Mouse (Mus musculus): Measurements from ENCODE around the gene 3110001I22Rik. TPM values are rescaled to one million over a fixed set of nuclear protein-coding genes. Genes with fewer than 3 reads are reported as not detected.

3110001I22Rik gene
- polyA plus RNA-seq, 1 experiment from 2014 or later, result 4.3 TPM

DNA sequence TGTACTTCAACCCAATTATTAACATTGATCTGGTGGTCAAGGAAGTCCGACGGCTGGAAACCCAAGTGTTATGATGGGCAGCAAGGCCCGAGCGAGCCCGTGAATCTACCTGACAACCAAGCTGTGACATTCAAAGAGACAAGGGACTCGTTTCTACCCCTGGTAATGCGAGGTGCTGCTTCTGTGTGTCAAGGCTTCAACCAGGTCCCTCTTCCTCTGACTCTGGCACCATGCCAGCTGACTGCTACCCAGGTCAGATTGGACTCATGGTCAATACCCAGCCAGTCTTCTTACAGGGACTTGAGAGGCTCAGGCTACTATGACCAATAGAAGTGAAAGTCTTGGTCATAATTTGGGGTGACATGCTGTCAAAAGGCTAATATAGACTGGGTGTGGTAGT, 30.5 kb downstream of the 3110001I22Rik start:
- ATAC-seq (ENCODE audit: low read depth), result no peak
- H3K9ac ChIP-seq (ENCODE audit: low read length), result no peak overlapping the region
- no peaks in the 10 kb centered on the region for H3K27me3 ChIP-seq (ENCODE audit: control insufficient read depth, insufficient read depth, low read depth, low read length)
- no peak overlapping the region for H3K4me2 ChIP-seq (ENCODE audit: low read depth, low read length)
- 87% methylated on average over 7 of the region's 7 CpGs for WGBS
- H3K4me1 ChIP-seq (replicated peaks; ENCODE audit: control insufficient read depth, insufficient read depth, low read length), result no peaks in the 10 kb centered on the region
- no peaks in the 10 kb centered on the region for H3K9me3 ChIP-seq (ENCODE audit: control insufficient read depth, low read length)
- no peak overlapping the region for H3K4me3 ChIP-seq (ENCODE audit: low read length)
- H3K36me3 ChIP-seq (ENCODE audit: control insufficient read depth, insufficient read depth, low read length), result peaks cover 25% of the 10 kb centered on the region
- H3K27ac ChIP-seq (ENCODE audit: low read length), result no peak overlapping the region

DNA sequence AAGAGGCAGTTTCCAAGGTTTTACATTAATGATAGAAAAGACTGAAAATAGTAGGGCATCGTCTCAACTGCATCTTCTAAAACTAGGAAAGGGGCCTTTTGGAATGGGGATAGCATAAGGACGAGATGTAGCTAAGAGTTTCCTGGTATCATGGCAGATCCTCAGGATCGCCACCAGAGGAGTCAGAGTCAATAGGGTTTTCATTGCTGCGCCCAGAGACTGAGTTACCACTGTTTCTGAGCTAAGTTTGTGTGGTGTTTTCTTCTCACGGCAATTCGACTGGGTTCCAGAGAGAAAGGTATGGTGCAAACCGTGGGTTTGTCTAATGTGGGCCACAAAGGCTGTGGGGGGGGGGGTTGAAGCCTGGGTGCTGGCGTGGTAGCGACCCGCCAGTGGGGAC, 32.9 kb downstream of the 3110001I22Rik start:
- H3K27ac ChIP-seq (ENCODE audit: low read length), result no peak overlapping the region
- ATAC-seq (ENCODE audit: low read depth), result no peak
- no peaks in the 10 kb centered on the region for H3K9me3 ChIP-seq (ENCODE audit: control insufficient read depth, low read length)
- H3K27me3 ChIP-seq (ENCODE audit: control insufficient read depth, insufficient read depth, low read depth, low read length), result no peaks in the 10 kb centered on the region
- WGBS, result 91% methylated on average over 10 of the region's 10 CpGs
- no peak overlapping the region for H3K9ac ChIP-seq (ENCODE audit: low read length)
- H3K4me3 ChIP-seq (ENCODE audit: low read length), result no peak overlapping the region
- no peaks in the 10 kb centered on the region for H3K4me1 ChIP-seq (replicated peaks; ENCODE audit: control insufficient read depth, insufficient read depth, low read length)
- peaks cover 9% of the 10 kb centered on the region for H3K36me3 ChIP-seq (ENCODE audit: control insufficient read depth, insufficient read depth, low read length)
- H3K4me2 ChIP-seq (ENCODE audit: low read depth, low read length), result no peak overlapping the region

DNA sequence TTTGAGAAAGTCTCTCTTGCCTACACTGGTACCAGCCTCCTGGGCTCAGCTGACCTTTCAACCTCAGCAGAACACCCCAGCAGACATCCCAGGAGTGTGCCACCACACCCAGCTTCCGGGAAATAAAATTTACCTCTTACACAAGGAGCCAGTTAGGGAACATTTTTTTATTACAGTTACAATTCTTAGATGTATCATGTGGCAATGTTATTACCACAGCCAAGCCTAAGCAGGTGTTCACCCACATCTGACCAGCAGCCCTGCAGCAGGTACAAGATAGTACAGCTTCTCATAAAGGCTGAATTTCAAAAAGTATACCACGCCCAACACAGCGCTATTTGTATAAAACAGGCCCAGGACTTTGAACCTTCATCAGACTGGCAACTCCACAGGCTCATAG, 43.2 kb downstream of the 3110001I22Rik start:
- H3K9me3 ChIP-seq (ENCODE audit: control insufficient read depth, low read length), result no peaks in the 10 kb centered on the region
- no peaks in the 10 kb centered on the region for H3K4me1 ChIP-seq (replicated peaks; ENCODE audit: control insufficient read depth, insufficient read depth, low read length)
- H3K27ac ChIP-seq (ENCODE audit: low read length), result no peak overlapping the region
- H3K9ac ChIP-seq (ENCODE audit: low read length), result no peak overlapping the region
- H3K36me3 ChIP-seq (ENCODE audit: control insufficient read depth, insufficient read depth, low read length), result no peaks in the 10 kb centered on the region
- 76% methylated on average over 3 of the region's 3 CpGs for WGBS
- H3K4me3 ChIP-seq (ENCODE audit: low read length), result no peak overlapping the region
- no peak overlapping the region for H3K4me2 ChIP-seq (ENCODE audit: low read depth, low read length)
- no peaks in the 10 kb centered on the region for H3K27me3 ChIP-seq (ENCODE audit: control insufficient read depth, insufficient read depth, low read depth, low read length)
- ATAC-seq (ENCODE audit: low read depth), result no peak

DNA sequence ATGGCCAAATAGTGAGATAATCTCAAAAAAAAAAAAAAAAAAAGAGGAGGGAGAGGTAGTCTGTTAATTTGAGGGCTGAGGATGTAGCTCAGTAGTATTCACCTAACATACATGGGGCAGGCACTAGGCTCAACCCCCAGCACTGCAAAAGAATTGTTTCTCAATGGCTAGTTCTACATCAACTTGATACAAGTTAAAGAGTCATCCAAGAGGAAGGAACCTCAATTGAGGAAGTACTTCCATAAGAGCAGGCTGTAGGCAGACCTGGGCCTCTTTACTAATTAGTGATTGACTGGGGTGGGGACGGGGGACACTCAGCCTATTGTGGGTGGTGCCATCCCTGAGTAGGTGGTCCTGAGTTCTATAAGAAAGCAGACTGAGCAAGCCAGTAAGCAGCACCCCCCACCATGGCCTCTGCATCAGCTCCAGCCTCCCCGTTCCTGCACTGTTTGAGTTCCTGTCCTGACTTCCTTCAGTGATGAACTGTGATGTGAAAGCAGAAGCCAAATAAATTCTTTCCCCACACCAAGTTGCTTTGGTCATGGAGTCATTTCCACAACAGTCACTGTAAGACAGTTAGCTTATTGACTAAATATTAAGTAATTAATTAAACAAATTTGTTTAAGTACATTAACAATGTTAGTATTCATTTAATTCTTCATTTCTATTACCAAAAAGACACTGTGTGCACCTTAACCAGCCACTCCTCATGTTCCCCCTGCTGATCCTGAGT, 45.3 kb downstream of the 3110001I22Rik start:
- no peaks in the 10 kb centered on the region for H3K9me3 ChIP-seq (ENCODE audit: control insufficient read depth, low read length)

DNA sequence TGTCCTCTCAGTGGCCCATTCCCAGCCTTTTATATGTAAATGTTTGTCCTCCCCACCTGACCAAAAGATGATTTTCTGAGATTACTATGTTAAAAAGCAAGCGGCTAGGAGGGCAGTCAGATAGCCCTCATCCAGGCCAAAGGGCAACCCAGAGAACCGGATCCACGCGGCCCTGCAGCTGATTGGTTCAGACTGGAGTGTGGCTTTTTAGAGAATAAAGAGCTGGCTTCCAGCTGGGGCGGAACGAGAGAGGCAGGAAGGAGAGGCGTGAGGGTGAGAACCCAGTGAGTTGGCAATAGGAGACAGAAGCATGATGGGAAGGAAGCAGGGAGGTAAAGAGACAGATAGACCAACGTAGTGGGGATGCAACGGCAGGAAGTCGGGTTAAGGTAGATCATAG, 51.2 kb downstream of the 3110001I22Rik start:
- no peak for ATAC-seq (ENCODE audit: low read depth)

More for the DNA sequence above, 45.3 kb downstream of the 3110001I22Rik start:
- Histone ChIP-seq H3K4me2 (ENCODE audit: low read depth, low read length) (no peak overlapping the region), H3K27ac (ENCODE audit: low read length) (no peak overlapping the region), H3K36me3 (ENCODE audit: control insufficient read depth, insufficient read depth, low read length) (no peaks in the 10 kb centered on the region), H3K9ac (ENCODE audit: low read length) (no peak overlapping the region), H3K4me1 (replicated peaks; ENCODE audit: control insufficient read depth, insufficient read depth, low read length) (no peaks in the 10 kb centered on the region), H3K4me3 (ENCODE audit: low read length) (no peak overlapping the region), H3K27me3 (ENCODE audit: control insufficient read depth, insufficient read depth, low read depth, low read length) (no peaks in the 10 kb centered on the region)
- 61% methylated on average over 2 of the region's 2 CpGs for WGBS
- ATAC-seq (ENCODE audit: low read depth), result no peak

DNA sequence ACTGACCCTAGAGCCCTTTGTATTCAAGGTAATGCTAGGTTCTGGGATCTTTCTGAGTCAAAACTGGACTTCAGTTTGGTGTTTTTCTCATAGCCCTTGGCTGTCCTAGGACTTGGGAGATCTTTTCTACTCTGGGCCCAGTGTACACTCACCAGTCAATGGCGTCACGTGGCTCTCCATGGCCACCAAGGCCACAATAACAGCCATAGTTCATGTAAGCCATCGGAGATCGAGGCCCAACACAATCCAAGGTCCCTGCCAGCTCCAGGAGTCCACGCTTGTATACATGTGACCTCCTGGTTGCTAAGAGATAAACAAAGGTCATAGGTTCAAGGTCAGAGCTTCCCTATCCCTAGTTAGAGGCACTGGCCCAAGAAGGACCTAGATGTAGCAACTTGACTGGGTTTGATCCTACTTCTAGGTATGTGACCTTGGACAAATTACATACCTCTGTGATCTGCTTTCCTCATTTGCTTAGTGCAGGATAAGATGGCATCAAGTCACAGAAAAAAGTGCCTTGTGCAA, 56.1 kb downstream of the 3110001I22Rik start:
- H3K4me2 ChIP-seq (ENCODE audit: low read depth, low read length), result no peak overlapping the region
- no peak overlapping the region for H3K9ac ChIP-seq (ENCODE audit: low read length)
- H3K27ac ChIP-seq (ENCODE audit: low read length), result no peak overlapping the region
- H3K27me3 ChIP-seq (ENCODE audit: control insufficient read depth, insufficient read depth, low read depth, low read length), result no peaks in the 10 kb centered on the region
- WGBS, result 77% methylated on average over 5 of the region's 5 CpGs
- H3K4me3 ChIP-seq (ENCODE audit: low read length), result no peak overlapping the region
- no peaks in the 10 kb centered on the region for H3K9me3 ChIP-seq (ENCODE audit: control insufficient read depth, low read length)
- H3K36me3 ChIP-seq (ENCODE audit: control insufficient read depth, insufficient read depth, low read length), result no peaks in the 10 kb centered on the region
- peaks cover 2% of the 10 kb centered on the region; the same call in 1 of the 2 replicates for H3K4me1 ChIP-seq (replicated peaks; ENCODE audit: control insufficient read depth, insufficient read depth, low read length)
- no peak for ATAC-seq (ENCODE audit: low read depth)

More for the DNA sequence above, 51.2 kb downstream of the 3110001I22Rik start:
- Histone ChIP-seq H3K27ac (ENCODE audit: low read length) (no peak overlapping the region), H3K4me3 (ENCODE audit: low read length) (no peak overlapping the region), H3K9ac (ENCODE audit: low read length) (no peak overlapping the region), H3K9me3 (ENCODE audit: control insufficient read depth, low read length) (no peaks in the 10 kb centered on the region), H3K4me2 (ENCODE audit: low read depth, low read length) (no peak overlapping the region), H3K36me3 (ENCODE audit: control insufficient read depth, insufficient read depth, low read length) (no peaks in the 10 kb centered on the region), H3K27me3 (ENCODE audit: control insufficient read depth, insufficient read depth, low read depth, low read length) (no peaks in the 10 kb centered on the region), H3K4me1 (replicated peaks; ENCODE audit: control insufficient read depth, insufficient read depth, low read length) (no peaks in the 10 kb centered on the region; the same call in 1 of the 2 replicates)
- WGBS, result 34% methylated on average over 10 of the region's 10 CpGs

Other genes with a start within 250 kb of the 3110001I22Rik start
- 43.0 and 44.1 TPM in 2 replicates for gene Parn, start 3.8 kb upstream of the 3110001I22Rik start, polyA plus RNA-seq (2015; fragmentation: Nextera tagmentation; extraction: Ambion mirVana)
- gene Bfar, start 71 bp upstream of the 3110001I22Rik start, polyA plus RNA-seq (2015; fragmentation: Nextera tagmentation; extraction: Ambion mirVana), result 46.7 and 48.3 TPM in 2 replicates
- 4.0 TPM in 2 replicates for gene Pla2g10, start 59.1 kb downstream of the 3110001I22Rik start, polyA plus RNA-seq (2015; fragmentation: Nextera tagmentation; extraction: Ambion mirVana)
- 52.5 and 56.0 TPM in 2 replicates for gene Rrn3, start 108.8 kb downstream of the 3110001I22Rik start, polyA plus RNA-seq (2015; fragmentation: Nextera tagmentation; extraction: Ambion mirVana)
- 163 and 166 TPM in 2 replicates for gene Ntan1, start 146.9 kb downstream of the 3110001I22Rik start, polyA plus RNA-seq (2015; fragmentation: Nextera tagmentation; extraction: Ambion mirVana)
- gene Pdxdc1, start 231.2 kb downstream of the 3110001I22Rik start, polyA plus RNA-seq (2015; fragmentation: Nextera tagmentation; extraction: Ambion mirVana), result 79.3 and 84.0 TPM in 2 replicates
- gene Mpv17l, start 231.2 kb downstream of the 3110001I22Rik start, polyA plus RNA-seq (2015; fragmentation: Nextera tagmentation; extraction: Ambion mirVana), result 11.2 and 12.5 TPM in 2 replicates

All from lung, embryonic 16.5 days (tissue).